Mouse (Mus musculus) limb, embryonic 14.5 days (tissue): ENCODE measurements around the gene Nrp2. TPM values are rescaled to one million over a fixed set of nuclear protein-coding genes. Genes with fewer than 3 reads are reported as not detected.

Experiments
- ATAC-seq: fragments of 200-750 bp; cut with Nextera tagmentation; 2 replicates; pipeline ENCODE4 v1.8.0; 2017; ENCODE audit warnings: low read depth, moderate number of reproducible peaks, moderate TSS enrichment; ENCODE audit not compliant: low FRiP score
- DNase-seq: peaks from one replicate; pipeline ENCODE4 v3.0.0-alpha.2; 2015; ENCODE audit warnings: low spot score
- H3K27ac ChIP-seq: fragments of 300-500 bp; sonication (generic); replicated peaks from 2 replicates; pipeline ENCODE4 v1.5.1; 2014; ENCODE audit warnings: low read depth, mild to moderate bottlenecking, low read length, moderate library complexity, mixed read lengths
- H3K27me3 ChIP-seq: fragments of 300-500 bp; sonication (generic); 2 replicates; pipeline ENCODE4 v1.6.1; 2014; ENCODE audit warnings: low read length, mixed read lengths; ENCODE audit not compliant: control insufficient read depth, insufficient read depth
- H3K36me3 ChIP-seq: fragments of 300-500 bp; sonication (generic); 2 replicates; pipeline ENCODE4 v1.6.1; 2014; ENCODE audit warnings: mild to moderate bottlenecking, low read length, moderate library complexity, mixed read lengths; ENCODE audit not compliant: control insufficient read depth, insufficient read depth
- H3K4me1 ChIP-seq: fragments of 300-500 bp; sonication (generic); 2 replicates; pipeline ENCODE4 v1.6.1; 2014; ENCODE audit warnings: antibody characterized with exemption, low read length, mixed read lengths; ENCODE audit not compliant: control insufficient read depth, insufficient read depth
- H3K4me2 ChIP-seq: fragments of 300-500 bp; sonication (generic); replicated peaks from 2 replicates; pipeline ENCODE4 v1.6.1; 2014; ENCODE audit warnings: low read depth, mild to moderate bottlenecking, low read length, moderate library complexity; ENCODE audit not compliant: severe bottlenecking
- H3K4me3 ChIP-seq: fragments of 300-500 bp; sonication (generic); replicated peaks from 2 replicates; pipeline ENCODE4 v1.5.1; 2014; ENCODE audit warnings: low read length
- H3K9ac ChIP-seq: fragments of 300-500 bp; sonication (generic); 2 replicates; pipeline ENCODE4 v1.6.1; 2014; ENCODE audit warnings: mild to moderate bottlenecking, low read depth, low read length, moderate library complexity; ENCODE audit not compliant: severe bottlenecking
- H3K9me3 ChIP-seq: fragments of 300-500 bp; sonication (generic); 2 replicates; pipeline ENCODE4 v1.6.1; 2016; ENCODE audit warnings: low read length; ENCODE audit not compliant: control insufficient read depth
- POLR2A ChIP-seq: fragments of 200-500 bp; IDR thresholded peaks from 2 replicates; pipeline ENCODE4 v1.8.0; 2012; ENCODE audit warnings: inconsistent platforms, mild to moderate bottlenecking, moderate library complexity, borderline replicate concordance; ENCODE audit not compliant: insufficient read depth, insufficient read length; ENCODE audit errors: extremely low read depth
- WGBS: fragments of 180-500 bp; shearing (Covaris S2); extraction: QIAGEN DNeasy Blood & Tissue Kit; methylation state at CpG from one replicate; pipeline ENCODE4 v1.1.7; 2014; 5-methylcytosine and 5-hydroxymethylcytosine counted together
- polyA plus RNA-seq, 2 experiments: library from polyadenylated mRNA; depleted of rRNA in 1 of 2; stranded (reverse) in 1 of 2; unstranded in 1 of 2; fragments of >200 nt; fragmentation: Nextera tagmentation in 1 of 2; extraction: Ambion mirVana in 1 of 2; gene quantifications; 2 replicates each; pipeline versions ENCODE4 v1.2.1 to v1.2.3; 2012 to 2014

Nrp2 gene
- polyA plus RNA-seq, 2 experiments, result 30.4 to 60.3 TPM

DNA sequence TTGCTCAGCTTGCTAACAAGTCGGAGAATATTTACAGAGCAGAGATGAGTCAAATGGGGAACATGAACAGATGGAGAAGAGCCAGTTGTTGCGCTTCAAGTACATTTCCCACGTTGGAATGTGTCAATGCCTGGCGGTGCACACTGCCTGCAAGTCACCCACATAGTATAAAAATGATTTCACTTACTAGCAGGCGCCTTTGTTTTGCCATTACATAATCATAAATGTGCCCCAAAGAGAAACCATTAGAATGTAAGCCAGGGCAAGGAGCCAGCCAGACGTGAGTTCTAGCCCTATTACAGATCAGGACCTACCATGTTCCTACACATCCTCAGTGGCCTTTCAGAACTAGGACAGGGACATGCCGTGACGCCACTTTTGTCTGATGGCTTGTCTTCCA is 15.6 kb upstream of the Nrp2 start:
- Histone ChIP-seq H3K27ac (no peak overlapping the region), H3K4me2 (no peak overlapping the region), H3K27me3 (0 out of 2 replicates have a peak, but pooled peaks cover 4% of the 10 kb centered on the region), H3K4me3 (no peak overlapping the region), H3K4me1 (no peaks in the 10 kb centered on the region), H3K9me3 (no peaks in the 10 kb centered on the region), H3K36me3 (no peaks in the 10 kb centered on the region), H3K9ac (no peak overlapping the region)
- 76% methylated on average over 8 of the region's 8 CpGs for WGBS
- DNase-seq (no peak), ATAC-seq (no peak)
- TF ChIP-seq POLR2A, result no peak

DNA sequence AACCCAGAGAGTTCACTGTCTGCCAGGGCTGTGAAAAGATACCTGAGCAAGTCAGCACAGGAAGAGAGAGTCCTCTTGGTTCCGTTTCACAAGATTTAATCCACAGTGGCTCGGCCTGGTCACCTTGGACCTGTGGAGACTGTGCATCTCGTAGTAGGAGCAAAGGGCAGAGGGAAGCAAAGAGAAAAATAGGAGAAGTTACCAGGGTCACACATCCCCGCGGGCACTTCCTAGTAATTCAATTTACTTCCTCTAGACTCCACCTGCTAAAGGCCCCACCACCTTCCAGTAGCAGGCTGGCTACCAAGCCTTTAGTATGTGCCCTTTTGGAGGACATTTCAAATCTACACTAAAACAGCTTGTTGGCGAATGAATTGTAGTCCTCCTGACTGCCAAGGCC is 11.9 kb upstream of the Nrp2 start:
- Histone ChIP-seq H3K4me1 (peaks cover 5% of the 10 kb centered on the region; the same call in 1 of the 2 replicates), H3K27ac (no peak overlapping the region), H3K9ac (no peak overlapping the region), H3K36me3 (no peaks in the 10 kb centered on the region), H3K27me3 (0 out of 2 replicates have a peak, but pooled peaks cover 4% of the 10 kb centered on the region), H3K4me2 (no peak overlapping the region), H3K4me3 (no peak overlapping the region), H3K9me3 (no peaks in the 10 kb centered on the region)
- WGBS, result 88% methylated on average over 6 of the region's 6 CpGs
- no peak for TF ChIP-seq POLR2A
- DNase-seq (no peak), ATAC-seq (no peak)

DNA sequence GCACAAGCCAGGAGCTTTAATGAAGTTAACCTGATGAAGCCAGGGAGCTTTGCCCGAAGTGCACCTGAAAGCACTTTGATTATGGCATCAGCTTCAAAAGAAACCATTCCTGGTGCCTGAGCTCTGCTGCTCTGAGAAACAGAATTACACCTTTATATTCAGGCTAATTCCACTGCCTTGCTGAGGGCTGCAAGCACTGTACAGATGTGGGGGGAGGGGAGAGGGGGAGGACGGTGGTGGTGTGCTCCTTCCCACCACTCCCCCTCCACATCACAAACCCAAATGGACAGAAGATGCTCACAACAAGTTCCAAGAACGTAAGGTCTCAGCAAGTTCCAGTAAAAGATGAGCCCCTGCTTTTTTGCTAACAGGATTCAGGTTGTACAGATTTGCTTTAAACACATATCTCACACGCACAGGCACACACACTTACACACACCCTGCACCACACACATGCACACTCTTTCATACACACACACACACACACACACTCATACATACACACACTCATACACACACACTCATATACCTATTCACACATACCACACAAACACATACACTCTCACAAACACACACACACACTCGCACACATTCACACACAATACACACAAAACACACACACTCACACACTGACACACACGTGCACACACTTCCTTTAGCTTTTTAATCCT is 6.6 kb upstream of the Nrp2 start:
- DNase-seq, result no peak
- Histone ChIP-seq H3K9me3 (no peaks in the 10 kb centered on the region), H3K4me2 (peak overlapping the region; percentile 24; the same call in 1 of the 2 replicates), H3K27ac (no peak overlapping the region), H3K36me3 (no peaks in the 10 kb centered on the region), H3K9ac (no peak overlapping the region), H3K4me3 (no peak overlapping the region), H3K27me3 (no peaks in the 10 kb centered on the region), H3K4me1 (peaks cover 25% of the 10 kb centered on the region)
- 26% methylated on average over 6 of the region's 6 CpGs for WGBS
- ATAC-seq, result peak; percentile 24; the same call in 1 of the 2 replicates
- no peak for TF ChIP-seq POLR2A

DNA sequence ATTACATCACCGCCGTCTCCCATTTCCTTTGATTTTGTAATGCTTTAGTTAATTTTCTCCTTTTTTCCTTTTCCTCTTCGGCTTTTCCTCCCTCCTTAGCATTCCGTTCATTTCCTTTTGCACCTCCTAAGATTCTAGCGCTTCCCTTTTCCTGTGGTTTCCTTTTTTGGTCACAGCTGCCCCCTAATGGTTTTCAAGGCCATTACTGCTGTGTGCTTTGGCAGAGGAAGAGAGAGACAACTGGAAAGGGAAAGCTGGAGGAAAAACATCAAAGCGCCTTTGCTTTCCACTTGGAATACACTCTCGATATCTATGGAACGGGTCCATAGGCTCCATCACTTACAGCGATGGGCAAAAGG is 6.1 kb upstream of the Nrp2 start:
- H3K27me3 ChIP-seq, result 0 out of 2 replicates have a peak, but pooled peaks cover 5% of the 10 kb centered on the region
- H3K36me3 ChIP-seq, result no peaks in the 10 kb centered on the region
- H3K4me2 ChIP-seq, result peak overlapping the region; percentile 24; the same call in 1 of the 2 replicates
- H3K4me1 ChIP-seq, result peaks cover 26% of the 10 kb centered on the region
- H3K9ac ChIP-seq, result no peak overlapping the region
- no peak for TF ChIP-seq POLR2A
- no peak overlapping the region for H3K4me3 ChIP-seq
- DNase-seq (peak; percentile 70), ATAC-seq (peak; percentile 48; the same call in 1 of the 2 replicates)
- no peak overlapping the region for H3K27ac ChIP-seq
- no peaks in the 10 kb centered on the region for H3K9me3 ChIP-seq
- 13% methylated on average over 9 of the region's 9 CpGs for WGBS

GRCm38 (mm10) chr1:62697353-62697752 is 5.7 kb upstream of the Nrp2 start:
- Histone ChIP-seq H3K9ac (no peak overlapping the region), H3K9me3 (no peaks in the 10 kb centered on the region), H3K27ac (no peak overlapping the region), H3K4me3 (no peak overlapping the region), H3K36me3 (no peaks in the 10 kb centered on the region), H3K4me1 (peaks cover 26% of the 10 kb centered on the region), H3K27me3 (peaks cover 7% of the 10 kb centered on the region; the same call in 1 of the 2 replicates), H3K4me2 (peak overlapping the region; percentile 24; the same call in 1 of the 2 replicates)
- WGBS, result 40% methylated on average over 3 of the region's 3 CpGs
- DNase-seq, result no peak
- no peak for TF ChIP-seq POLR2A
- ATAC-seq, result no peak
